Mouse (Mus musculus): ENCODE results near the gene Fads6. TPM values are rescaled to one million over a fixed set of nuclear protein-coding genes. Genes with fewer than 3 reads are reported as not detected.

Gene Fads6
- polyA plus RNA-seq, 1 experiment from 2014 or later, result 0.42 TPM

- H3K4me2 ChIP-seq (replicated peaks; ENCODE audit: low read depth, low read length), result peak overlapping the region; percentile 49
- no peaks in the 10 kb centered on the region for H3K36me3 ChIP-seq (ENCODE audit: insufficient read depth, low read length)
- no peak overlapping the region for H3K9ac ChIP-seq (replicated peaks; ENCODE audit: low read length)
- WGBS, result 7% methylated on average over 39 of the region's 39 CpGs
- H3K27ac ChIP-seq (ENCODE audit: low read length), result no peak overlapping the region
- peak overlapping the region; percentile 32 for H3K4me3 ChIP-seq (ENCODE audit: low read length)
- ATAC-seq (ENCODE audit: low FRiP score, low TSS enrichment), result no peak
- peaks cover 17% of the 10 kb centered on the region for H3K4me1 ChIP-seq (ENCODE audit: insufficient read depth, low read length)
- H3K27me3 ChIP-seq (ENCODE audit: insufficient read depth, low read length), result peaks cover 91% of the 10 kb centered on the region
- H3K9me3 ChIP-seq (ENCODE audit: low read length), result no peaks in the 10 kb centered on the region
Measured at GRCm38 (mm10) chr11:115264862-115265668, 32.4 kb downstream of the Fads6 start.

GRCm38 (mm10) chr11:115264136-115264861 is 33.2 kb downstream of the Fads6 start:
- no peaks in the 10 kb centered on the region for H3K9me3 ChIP-seq (ENCODE audit: low read length)
- H3K9ac ChIP-seq (replicated peaks; ENCODE audit: low read length), result no peak overlapping the region
- H3K4me3 ChIP-seq (ENCODE audit: low read length), result no peak overlapping the region
- H3K36me3 ChIP-seq (ENCODE audit: insufficient read depth, low read length), result no peaks in the 10 kb centered on the region
- ATAC-seq (ENCODE audit: low FRiP score, low TSS enrichment), result no peak
- H3K4me1 ChIP-seq (ENCODE audit: insufficient read depth, low read length), result peaks cover 17% of the 10 kb centered on the region
- WGBS, result 62% methylated on average over 7 of the region's 7 CpGs
- H3K4me2 ChIP-seq (replicated peaks; ENCODE audit: low read depth, low read length), result no peak overlapping the region
- peaks cover 98% of the 10 kb centered on the region for H3K27me3 ChIP-seq (ENCODE audit: insufficient read depth, low read length)
- H3K27ac ChIP-seq (ENCODE audit: low read length), result no peak overlapping the region

GRCm38 (mm10) chr11:115262954-115263353 is 34.5 kb downstream of the Fads6 start:
- Histone ChIP-seq H3K9me3 (ENCODE audit: low read length) (no peaks in the 10 kb centered on the region), H3K4me3 (ENCODE audit: low read length) (no peak overlapping the region), H3K4me1 (ENCODE audit: insufficient read depth, low read length) (peaks cover 20% of the 10 kb centered on the region), H3K27me3 (ENCODE audit: insufficient read depth, low read length) (peaks cover 100% of the 10 kb centered on the region), H3K27ac (ENCODE audit: low read length) (no peak overlapping the region), H3K36me3 (ENCODE audit: insufficient read depth, low read length) (no peaks in the 10 kb centered on the region), H3K4me2 (replicated peaks; ENCODE audit: low read depth, low read length) (no peak overlapping the region), H3K9ac (replicated peaks; ENCODE audit: low read length) (no peak overlapping the region)
- ATAC-seq (ENCODE audit: low FRiP score, low TSS enrichment), result no peak
- 84% methylated on average over 11 of the region's 11 CpGs for WGBS

- Histone ChIP-seq H3K27ac (ENCODE audit: low read length) (no peak overlapping the region), H3K9ac (replicated peaks; ENCODE audit: low read length) (no peak overlapping the region), H3K27me3 (ENCODE audit: insufficient read depth, low read length) (peaks cover 93% of the 10 kb centered on the region), H3K4me3 (ENCODE audit: low read length) (no peak overlapping the region), H3K36me3 (ENCODE audit: insufficient read depth, low read length) (no peaks in the 10 kb centered on the region), H3K9me3 (ENCODE audit: low read length) (no peaks in the 10 kb centered on the region), H3K4me1 (ENCODE audit: insufficient read depth, low read length) (0 out of 2 replicates have a peak, but pooled peaks cover 7% of the 10 kb centered on the region), H3K4me2 (replicated peaks; ENCODE audit: low read depth, low read length) (no peak overlapping the region)
- WGBS, result 39% methylated on average over 4 of the region's 4 CpGs
- no peak for ATAC-seq (ENCODE audit: low FRiP score, low TSS enrichment)
Measured at GRCm38 (mm10) chr11:115259134-115259533, 38.3 kb downstream of the Fads6 start.

- H3K27me3 ChIP-seq (ENCODE audit: insufficient read depth, low read length), result peaks cover 88% of the 10 kb centered on the region
- WGBS, result 16% methylated on average over 59 of the region's 59 CpGs
Measured at GRCm38 (mm10) chr11:115257775-115258510, 39.5 kb downstream of the Fads6 start.

GRCm38 (mm10) chr11:115251258-115251657 is 46.2 kb downstream of the Fads6 start:
- 61% methylated on average over 3 of the region's 3 CpGs for WGBS
- H3K9me3 ChIP-seq (ENCODE audit: low read length), result no peaks in the 10 kb centered on the region
- H3K4me1 ChIP-seq (ENCODE audit: insufficient read depth, low read length), result peaks cover 15% of the 10 kb centered on the region
- H3K9ac ChIP-seq (replicated peaks; ENCODE audit: low read length), result no peak overlapping the region
- H3K36me3 ChIP-seq (ENCODE audit: insufficient read depth, low read length), result no peaks in the 10 kb centered on the region
- no peak overlapping the region for H3K4me3 ChIP-seq (ENCODE audit: low read length)
- H3K4me2 ChIP-seq (replicated peaks; ENCODE audit: low read depth, low read length), result no peak overlapping the region
- no peak overlapping the region for H3K27ac ChIP-seq (ENCODE audit: low read length)
- ATAC-seq (ENCODE audit: low FRiP score, low TSS enrichment), result no peak
- H3K27me3 ChIP-seq (ENCODE audit: insufficient read depth, low read length), result peaks cover 85% of the 10 kb centered on the region

More at GRCm38 (mm10) chr11:115257775-115258510, 39.5 kb downstream of the Fads6 start:
- Histone ChIP-seq H3K9ac (replicated peaks; ENCODE audit: low read length) (no peak overlapping the region), H3K4me1 (ENCODE audit: insufficient read depth, low read length) (0 out of 2 replicates have a peak, but pooled peaks cover 7% of the 10 kb centered on the region), H3K9me3 (ENCODE audit: low read length) (no peaks in the 10 kb centered on the region), H3K27ac (ENCODE audit: low read length) (no peak overlapping the region), H3K36me3 (ENCODE audit: insufficient read depth, low read length) (no peaks in the 10 kb centered on the region), H3K4me2 (replicated peaks; ENCODE audit: low read depth, low read length) (peak overlapping the region; percentile 13; the same call in 1 of the 2 replicates), H3K4me3 (ENCODE audit: low read length) (peak overlapping the region; percentile 17; the same call in 1 of the 2 replicates)
- peak; percentile 40; the same call in 1 of the 2 replicates for ATAC-seq (ENCODE audit: low FRiP score, low TSS enrichment)

- H3K9me3 ChIP-seq (ENCODE audit: low read length), result no peaks in the 10 kb centered on the region
- no peak for ATAC-seq (ENCODE audit: low FRiP score, low TSS enrichment)
- H3K9ac ChIP-seq (replicated peaks; ENCODE audit: low read length), result peak overlapping the region; percentile 22; the same call in 1 of the 2 replicates
Measured at GRCm38 (mm10) chr11:115250405-115251090, 46.9 kb downstream of the Fads6 start.

GRCm38 (mm10) chr11:115249721-115250404 is 47.6 kb downstream of the Fads6 start:
- 1% methylated on average over 63 of the region's 63 CpGs for WGBS
- H3K9ac ChIP-seq (replicated peaks; ENCODE audit: low read length), result peak overlapping the region; percentile 22; the same call in 1 of the 2 replicates
- no peak for ATAC-seq (ENCODE audit: low FRiP score, low TSS enrichment)
- peaks cover 25% of the 10 kb centered on the region for H3K4me1 ChIP-seq (ENCODE audit: insufficient read depth, low read length)
- no peaks in the 10 kb centered on the region for H3K9me3 ChIP-seq (ENCODE audit: low read length)
- no peak overlapping the region for H3K27ac ChIP-seq (ENCODE audit: low read length)
- peak overlapping the region; percentile 44 for H3K4me3 ChIP-seq (ENCODE audit: low read length)
- H3K36me3 ChIP-seq (ENCODE audit: insufficient read depth, low read length), result no peaks in the 10 kb centered on the region
- H3K27me3 ChIP-seq (ENCODE audit: insufficient read depth, low read length), result peaks cover 86% of the 10 kb centered on the region
- H3K4me2 ChIP-seq (replicated peaks; ENCODE audit: low read depth, low read length), result peak overlapping the region; percentile 70

More at GRCm38 (mm10) chr11:115250405-115251090, 46.9 kb downstream of the Fads6 start:
- WGBS, result 1% methylated on average over 36 of the region's 36 CpGs
- peak overlapping the region; percentile 70 for H3K4me2 ChIP-seq (replicated peaks; ENCODE audit: low read depth, low read length)
- peaks cover 88% of the 10 kb centered on the region for H3K27me3 ChIP-seq (ENCODE audit: insufficient read depth, low read length)
- H3K4me1 ChIP-seq (ENCODE audit: insufficient read depth, low read length), result peaks cover 19% of the 10 kb centered on the region
- H3K36me3 ChIP-seq (ENCODE audit: insufficient read depth, low read length), result no peaks in the 10 kb centered on the region
- H3K4me3 ChIP-seq (ENCODE audit: low read length), result peak overlapping the region; percentile 44
- H3K27ac ChIP-seq (ENCODE audit: low read length), result no peak overlapping the region
